Mouse (Mus musculus) ES-E14 (cell line): ENCODE results near the gene Ddah2. TPM values are rescaled to one million over a fixed set of nuclear protein-coding genes. Genes with fewer than 3 reads are reported as not detected.

ENCODE experiments used
- DNase-seq: peaks from one replicate; pipeline ENCODE4 v3.0.0-alpha.2; 2013; ENCODE audit warnings: low read depth, low spot score
- H3K27ac ChIP-seq: 2 replicates; pipeline ENCODE4 v1.5.1; 2012; ENCODE audit warnings: low read depth, mild to moderate bottlenecking, low read length, moderate library complexity, mixed read lengths; ENCODE audit not compliant: poor library complexity, insufficient read depth, severe bottlenecking
- H3K36me3 ChIP-seq: 2 replicates; pipeline ENCODE4 v1.6.1; 2012; ENCODE audit warnings: mild to moderate bottlenecking, low read length, moderate library complexity, mixed read lengths; ENCODE audit not compliant: control insufficient read depth, poor library complexity, insufficient read depth, severe bottlenecking
- H3K4me1 ChIP-seq, 2 experiments: fragments of 150-350 bp in 1 of 2; sonication (generic) in 1 of 2; 2 replicates each; pipeline ENCODE4 v1.6.1; 2012; ENCODE audit warnings: low read length in 2 of 2, mild to moderate bottlenecking in 1 of 2, mixed read lengths in 1 of 2; ENCODE audit not compliant: control insufficient read depth in 2 of 2, insufficient read depth in 2 of 2, poor library complexity in 1 of 2
- H3K4me3 ChIP-seq, 2 experiments: fragments of 150-350 bp in 1 of 2; sonication (generic) in 1 of 2; 2 replicates each; pipeline ENCODE4 v1.5.1; 2012; ENCODE audit warnings: low read length in 2 of 2, low read depth in 1 of 2, mild to moderate bottlenecking in 1 of 2, mixed read lengths in 1 of 2; ENCODE audit not compliant: insufficient read depth in 1 of 2, poor library complexity in 1 of 2, severe bottlenecking in 1 of 2
- H3K9ac ChIP-seq: 2 replicates; pipeline ENCODE4 v1.6.1; 2012; ENCODE audit warnings: low read depth, mild to moderate bottlenecking, low read length, mixed read lengths; ENCODE audit not compliant: poor library complexity, insufficient read depth, severe bottlenecking
- H3K9me3 ChIP-seq: fragments of 150-350 bp; sonication (generic); 2 replicates; pipeline ENCODE4 v1.6.1; 2012; ENCODE audit warnings: low read depth, mild to moderate bottlenecking, low read length; ENCODE audit not compliant: control insufficient read depth, insufficient read depth
- CHD2 ChIP-seq: IDR thresholded peaks from 2 replicates; pipeline ENCODE4 v1.6.1; 2014; ENCODE audit warnings: mild to moderate bottlenecking, low read depth, low read length, inconsistent platforms
- HCFC1 ChIP-seq: IDR thresholded peaks from 2 replicates; pipeline ENCODE4 v1.6.1; 2012; ENCODE audit warnings: low read length, inconsistent platforms, borderline replicate concordance; ENCODE audit not compliant: insufficient read depth
- MAFK ChIP-seq: IDR thresholded peaks from 2 replicates; pipeline ENCODE4 v1.6.1; 2014; ENCODE audit warnings: mild to moderate bottlenecking, low read depth, low read length, inconsistent platforms; ENCODE audit not compliant: insufficient read depth
- ZC3H11A ChIP-seq: IDR thresholded peaks from 2 replicates; pipeline ENCODE4 v1.6.1; 2012; ENCODE audit warnings: low read depth, mild to moderate bottlenecking, inconsistent platforms, low read length, borderline replicate concordance
- ZNF384 ChIP-seq: IDR thresholded peaks from 2 replicates; pipeline ENCODE4 v1.6.1; 2012; ENCODE audit warnings: low read depth, low read length, inconsistent platforms
- in situ Hi-C, 2 experiments: fragments of 600-800 bp; cut with MboI; formaldehyde crosslinking; loops; one replicate each; pipeline ENCODE4 v1.15.1; 2025; ENCODE audit warnings: low sequenced_read_pairs in 2 of 2, inconsistent platforms in 1 of 2; ENCODE audit not compliant: unreplicated experiment in 2 of 2
- total RNA-seq: library from RNA; depleted of rRNA; stranded (reverse); fragments of 300-350 nt; gene quantifications from 2 replicates; pipeline ENCODE4 v1.2.3, GENCODE M21; 2012

The Ddah2 gene
- total RNA-seq, 1 experiment = 45.0 TPM

- DNase-seq = no peak
- Histone ChIP-seq H3K36me3 (no peaks in the 10 kb centered on the region), H3K4me1 (peaks cover 0 to 3% of the 10 kb centered on the region in 2 experiments; a peak in 1 of 4 replicates), H3K9ac (no peak within 1 kb of the TSS), H3K9me3 (no peaks in the 10 kb centered on the region), H3K4me3 (no peak within 1 kb of the TSS), H3K27ac (no peak within 1 kb of the TSS)
- in situ Hi-C loops = no loop called here
- no peak for TF ChIP-seq ZNF384
- TF ChIP-seq CHD2 = no peak
- TF ChIP-seq ZC3H11A = no peak
- TF ChIP-seq MAFK = no peak
- TF ChIP-seq HCFC1 = no peak
These were observed 26.5 kb downstream of the Ddah2 start, which contains the start of gene Ly6g6f for GRCm38 (mm10) chr17:35085208-35085865. Gene Ly6g6f, minus strand, starts transcription at chr17:35085610.

- peaks cover 4% of the 10 kb centered on the region; the same call in 1 of the 2 replicates for H3K36me3 ChIP-seq
- H3K4me1 ChIP-seq = peaks cover 0 to 2% of the 10 kb centered on the region in 2 experiments; a peak in 1 of 4 replicates
- no peak for TF ChIP-seq ZC3H11A
- TF ChIP-seq CHD2 = no peak
- TF ChIP-seq MAFK = no peak
- TF ChIP-seq ZNF384 = peak; percentile 54
- no peak for TF ChIP-seq HCFC1
- in situ Hi-C loops = no loop called here
- no peak for DNase-seq
- no peak overlapping the region for H3K27ac ChIP-seq
- no peak overlapping the region for H3K4me3 ChIP-seq
- H3K9me3 ChIP-seq = no peaks in the 10 kb centered on the region
- no peak overlapping the region for H3K9ac ChIP-seq
These were observed 29.3 kb downstream of the Ddah2 start for GRCm38 (mm10) chr17:35088151-35088550.

DNA sequence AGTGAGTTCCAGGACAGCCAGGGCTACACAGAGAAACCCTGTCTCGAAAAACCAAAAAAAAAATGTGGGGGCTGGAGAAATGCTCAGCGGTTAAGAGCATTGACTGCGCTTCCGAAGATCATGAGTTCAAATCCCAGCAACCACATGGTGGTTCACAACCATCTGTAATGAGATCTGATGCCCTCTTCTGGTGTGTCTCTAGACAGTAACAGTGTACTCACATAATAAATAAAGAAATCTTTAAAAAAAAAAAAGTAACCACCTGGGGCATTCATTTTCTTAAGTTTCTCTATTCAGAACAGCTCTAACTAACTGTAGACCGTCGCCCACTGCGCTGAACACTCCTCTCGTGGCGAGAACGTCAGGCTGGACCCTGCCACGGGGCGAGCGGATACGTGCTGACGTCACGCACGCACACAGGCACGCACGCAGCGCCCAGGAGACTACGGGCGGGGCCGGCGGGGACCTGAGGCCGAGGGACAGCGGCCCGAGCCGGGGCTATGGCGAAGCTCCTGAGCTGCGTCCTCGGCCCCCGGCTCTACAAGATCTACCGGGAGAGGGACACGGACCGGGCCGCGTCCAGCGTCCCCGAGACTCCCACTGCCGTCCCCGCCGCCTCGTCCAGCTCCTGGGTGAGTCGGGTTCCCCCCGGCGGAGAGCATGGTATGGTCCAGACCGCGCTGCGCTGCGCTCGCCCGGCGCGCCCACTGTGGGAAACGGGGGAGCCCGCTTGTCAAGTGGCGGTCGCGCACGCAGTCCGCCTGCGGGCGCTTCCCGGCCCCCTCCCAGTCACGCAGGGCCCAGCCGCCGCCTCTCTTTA is 30.2 kb downstream of the Ddah2 start, which contains the start of gene Abhd16a:
Gene Abhd16a (plus strand): TSS at position 439 of the 820 bp plus-strand sequence.
- TF ChIP-seq ZNF384 = 0 out of 2 replicates have a peak, but pooled peaks have one; percentile 43
- TF ChIP-seq ZC3H11A = no peak
- no peak for TF ChIP-seq MAFK
- TF ChIP-seq CHD2 = no peak
- TF ChIP-seq HCFC1 = no peak
- peak within 1 kb of the TSS; percentile 97 for H3K9ac ChIP-seq
- H3K27ac ChIP-seq = peak within 1 kb of the TSS; percentile 74; the same call in 1 of the 2 replicates
- peak within 1 kb of the TSS; percentile 74 to 85 for H3K4me3 ChIP-seq
- peaks cover 4% of the 10 kb centered on the region; the same call in 1 of the 2 replicates for H3K36me3 ChIP-seq
- peak; percentile 81 for DNase-seq
- H3K9me3 ChIP-seq = no peaks in the 10 kb centered on the region
- in situ Hi-C loops = no loop called here
- H3K4me1 ChIP-seq = peaks cover 0 to 2% of the 10 kb centered on the region in 2 experiments; a peak in 1 of 4 replicates

GRCm38 (mm10) chr17:35090166-35090932 is 31.5 kb downstream of the Ddah2 start:
- DNase-seq = no peak
- Histone ChIP-seq H3K36me3 (peaks cover 8% of the 10 kb centered on the region; the same call in 1 of the 2 replicates), H3K4me1 (peaks cover 0 to 2% of the 10 kb centered on the region in 2 experiments; a peak in 1 of 4 replicates), H3K4me3 (peak overlapping the region in 1 of 2 experiments; percentile 74; a peak in 2 of 4 replicates), H3K9me3 (no peaks in the 10 kb centered on the region), H3K27ac (no peak overlapping the region), H3K9ac (no peak overlapping the region)
- in situ Hi-C loops = no loop called here
- TF ChIP-seq CHD2 (no peak), HCFC1 (no peak), MAFK (no peak), ZC3H11A (no peak), ZNF384 (no peak)
